Mouse (Mus musculus): ENCODE data around the gene Oas1h.

DNA sequence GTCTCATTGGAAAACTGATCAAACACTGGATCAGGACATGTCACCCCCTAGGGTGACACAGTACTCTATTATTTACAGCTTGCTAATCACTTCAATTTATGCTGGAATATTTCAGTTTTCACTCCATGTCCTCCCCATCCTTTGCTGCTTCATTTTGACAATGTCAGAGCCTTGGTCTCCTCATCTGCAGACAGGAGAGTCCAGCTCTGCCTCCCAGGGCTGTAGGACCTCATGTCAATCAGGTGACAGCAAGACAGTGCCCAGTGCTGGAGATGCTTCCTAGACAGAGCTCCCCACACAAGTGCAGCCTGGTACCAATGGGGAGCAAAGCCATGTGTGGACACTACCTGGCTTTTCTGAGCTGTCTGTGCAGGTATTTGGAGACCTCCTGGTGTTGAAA is 37.5 kb downstream of the Oas1h start:
- no peak for TF ChIP-seq CTCF (IDR thresholded peaks at IDR 0.05; ENCODE audit: low read depth)
- no peak for TF ChIP-seq EP300 (optimal IDR thresholded peaks at IDR 0.05)
